13 mouse cellular contexts compared by ENCODE assay signal in the genomic region with DNA sequence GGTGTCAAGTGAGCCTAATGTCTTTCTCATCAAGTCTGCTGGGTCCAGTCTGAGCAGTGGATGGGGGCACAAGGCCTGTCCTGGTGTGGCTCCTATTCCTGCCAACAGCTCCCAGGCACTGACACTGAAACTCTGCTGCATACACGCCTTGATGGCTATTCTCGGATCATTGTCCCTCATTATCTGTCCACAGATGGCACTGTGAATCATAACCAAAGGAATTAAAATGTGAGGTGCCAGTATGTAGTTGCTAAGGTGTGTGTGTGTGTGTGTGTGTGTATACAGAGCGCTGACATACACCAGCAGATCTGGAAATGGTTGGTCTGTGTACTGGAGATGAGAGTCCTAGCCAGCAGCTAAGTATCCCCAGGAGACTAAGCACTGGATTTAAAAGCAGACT.
"Had no signal": no experiment of that assay in that cellular context is flagged by ENCODE, and none has a peak within 500 bp of the region (broad histone marks: within the 10 kb centered on the region; RNA-seq: fewer than 3 reads in every experiment).

No protein-coding gene starts in this region.

- DNase-seq: kidney, adult 8-10 months; kidney, postnatal 25 days; lung, adult 2 months; lung, postnatal 36 days; right cerebral cortex, adult 18-20 months; right cerebral cortex, postnatal 25 days; thymus, adult 18-20 months; thymus, postnatal 14 days had no signal

- H3K36me3 ChIP-seq: limb, embryonic 10.5 days; liver, embryonic 15.5 days had no signal

- H3K27me3 ChIP-seq: liver, embryonic 15.5 days had no signal

- H3K4me1 ChIP-seq: limb, embryonic 10.5 days; liver, embryonic 15.5 days had no signal

- ATAC-seq: lung, postnatal 0 days had no signal

- H3K27ac ChIP-seq: left cerebral cortex, adult 2 months; limb, embryonic 10.5 days; liver, embryonic 15.5 days had no signal

- H3K4me3 ChIP-seq: left cerebral cortex, adult 2 months; limb, embryonic 10.5 days; liver, embryonic 15.5 days had no signal

- H3K9me3 ChIP-seq: limb, embryonic 10.5 days; liver, embryonic 15.5 days had no signal

- H3K4me2 ChIP-seq: liver, embryonic 11.5 days; liver, embryonic 15.5 days had no signal

- H3K9ac ChIP-seq: liver, embryonic 15.5 days had no signal
